Mouse (Mus musculus) liver, embryonic 16.5 days (tissue): ENCODE measurements around the gene Pnn. TPM values are rescaled to one million over a fixed set of nuclear protein-coding genes. Genes with fewer than 3 reads are reported as not detected.

Experiments used
- ATAC-seq: fragments of 200-750 bp; cut with Nextera tagmentation; 2 replicates; pipeline ENCODE4 v1.8.0; 2017; ENCODE audit warnings: low read depth, mild to moderate bottlenecking, moderate number of reproducible peaks, moderate library complexity
- H3K27ac ChIP-seq: fragments of 300-500 bp; sonication (generic); 2 replicates; pipeline ENCODE4 v1.5.1; 2014; ENCODE audit warnings: mild to moderate bottlenecking, low read length
- H3K27me3 ChIP-seq: fragments of 300-500 bp; sonication (generic); 2 replicates; pipeline ENCODE4 v1.6.1; 2014; ENCODE audit warnings: low read depth, low read length, mixed read lengths; ENCODE audit not compliant: control insufficient read depth, insufficient read depth
- H3K36me3 ChIP-seq: fragments of 300-500 bp; sonication (generic); 2 replicates; pipeline ENCODE4 v1.6.1; 2014; ENCODE audit warnings: mild to moderate bottlenecking; ENCODE audit not compliant: control insufficient read depth, insufficient read depth
- H3K4me1 ChIP-seq: fragments of 300-500 bp; sonication (generic); 2 replicates; pipeline ENCODE4 v1.6.1; 2014; ENCODE audit warnings: low read depth, low read length, mixed read lengths; ENCODE audit not compliant: control insufficient read depth
- H3K4me2 ChIP-seq: fragments of 300-500 bp; sonication (generic); 2 replicates; pipeline ENCODE4 v1.6.1; 2014; ENCODE audit warnings: low read depth, low read length, mixed read lengths
- H3K4me3 ChIP-seq: fragments of 300-500 bp; sonication (generic); 2 replicates; pipeline ENCODE4 v1.5.1; 2014; ENCODE audit warnings: low read depth, mild to moderate bottlenecking, low read length
- H3K9ac ChIP-seq: fragments of 300-500 bp; sonication (generic); 2 replicates; pipeline ENCODE4 v1.6.1; 2014; ENCODE audit warnings: low read depth, low read length
- H3K9me3 ChIP-seq: fragments of 300-500 bp; sonication (generic); replicated peaks from 2 replicates; pipeline ENCODE4 v1.6.1; 2016; ENCODE audit warnings: low read length; ENCODE audit not compliant: control insufficient read depth
- WGBS: fragments of 180-500 bp; shearing (Covaris S2); extraction: QIAGEN DNeasy Blood & Tissue Kit; methylation state at CpG from one replicate; pipeline ENCODE4 v1.1.7; 2014; ENCODE audit not compliant: insufficient replicate concordance; 5-methylcytosine and 5-hydroxymethylcytosine counted together
- polyA plus RNA-seq: library from polyadenylated mRNA; unstranded; fragments of >200 nt; fragmentation: Nextera tagmentation; extraction: Ambion mirVana; gene quantifications from 2 replicates; pipeline ENCODE4 v1.2.1, GENCODE M21; 2015

Gene Pnn
- polyA plus RNA-seq, 1 experiment from 2014 or later = 25.1 TPM

- no peak for ATAC-seq
- 40% methylated on average over 3 of the region's 3 CpGs for whole genome bisulfite sequencing
- H3K9ac ChIP-seq = peak overlapping the region; percentile 71
Observed at GRCm38 (mm10) chr12:59065776-59066175, 908 bp upstream of the Pnn start.

GRCm38 (mm10) chr12:59067095-59067494 is 411 bp downstream of the Pnn start:
- H3K4me1 ChIP-seq = peaks cover 10% of the 10 kb centered on the region
- no peaks in the 10 kb centered on the region for H3K27me3 ChIP-seq
- peak overlapping the region; percentile 98 for H3K9ac ChIP-seq
- peak overlapping the region; percentile 76 for H3K27ac ChIP-seq
- peak; percentile 15 for ATAC-seq
- H3K4me2 ChIP-seq = peak overlapping the region; percentile 92
- no peaks in the 10 kb centered on the region for H3K9me3 ChIP-seq
- under 1% methylated on average over 32 of the region's 41 CpGs for WGBS
- peaks cover 32% of the 10 kb centered on the region for H3K36me3 ChIP-seq
- peak overlapping the region; percentile 97 for H3K4me3 ChIP-seq

More at GRCm38 (mm10) chr12:59065776-59066175, 908 bp upstream of the Pnn start:
- peak overlapping the region; percentile 97 for H3K4me3 ChIP-seq
- H3K4me1 ChIP-seq = peaks cover 10% of the 10 kb centered on the region
- no peaks in the 10 kb centered on the region for H3K9me3 ChIP-seq
- H3K27me3 ChIP-seq = no peaks in the 10 kb centered on the region
- H3K4me2 ChIP-seq = peak overlapping the region; percentile 84
- H3K27ac ChIP-seq = peak overlapping the region; percentile 81
- H3K36me3 ChIP-seq = peaks cover 20% of the 10 kb centered on the region

GRCm38 (mm10) chr12:59068791-59069190 is 2.1 kb downstream of the Pnn start:
- Histone ChIP-seq H3K9ac (no peak overlapping the region), H3K4me2 (no peak overlapping the region), H3K4me3 (no peak overlapping the region), H3K9me3 (no peaks in the 10 kb centered on the region), H3K27me3 (no peaks in the 10 kb centered on the region), H3K27ac (no peak overlapping the region), H3K4me1 (peaks cover 10% of the 10 kb centered on the region), H3K36me3 (peaks cover 40% of the 10 kb centered on the region)
- WGBS = 85% methylated on average over 13 of the region's 13 CpGs
- ATAC-seq = no peak

- no peaks in the 10 kb centered on the region for H3K27me3 ChIP-seq
- no peak for ATAC-seq
- 86% methylated on average over 11 of the region's 11 CpGs for WGBS
- H3K27ac ChIP-seq = no peak overlapping the region
- H3K9me3 ChIP-seq = no peaks in the 10 kb centered on the region
- H3K4me3 ChIP-seq = no peak overlapping the region
- H3K4me1 ChIP-seq = peaks cover 4% of the 10 kb centered on the region
- no peak overlapping the region for H3K9ac ChIP-seq
- H3K4me2 ChIP-seq = no peak overlapping the region
- peaks cover 40% of the 10 kb centered on the region for H3K36me3 ChIP-seq
Observed at GRCm38 (mm10) chr12:59072286-59072685, 5.6 kb downstream of the Pnn start.

- 81% methylated on average over 3 of the region's 3 CpGs for WGBS
- H3K4me2 ChIP-seq = no peak overlapping the region
- no peaks in the 10 kb centered on the region for H3K9me3 ChIP-seq
- peaks cover 33% of the 10 kb centered on the region for H3K36me3 ChIP-seq
- H3K4me1 ChIP-seq = no peaks in the 10 kb centered on the region
- no peaks in the 10 kb centered on the region for H3K27me3 ChIP-seq
- H3K9ac ChIP-seq = no peak overlapping the region
- ATAC-seq = no peak
- H3K4me3 ChIP-seq = no peak overlapping the region
- H3K27ac ChIP-seq = no peak overlapping the region
Observed at GRCm38 (mm10) chr12:59074052-59074451, 7.4 kb downstream of the Pnn start.

GRCm38 (mm10) chr12:59076996-59077395 is 10.3 kb downstream of the Pnn start:
- peaks cover 9% of the 10 kb centered on the region for H3K36me3 ChIP-seq
- no peak for ATAC-seq
- WGBS = 70% methylated on average over 3 of the region's 3 CpGs
- no peaks in the 10 kb centered on the region for H3K4me1 ChIP-seq
- H3K4me3 ChIP-seq = no peak overlapping the region
- no peak overlapping the region for H3K27ac ChIP-seq
- H3K9ac ChIP-seq = no peak overlapping the region
- H3K9me3 ChIP-seq = no peaks in the 10 kb centered on the region
- no peaks in the 10 kb centered on the region for H3K27me3 ChIP-seq
- H3K4me2 ChIP-seq = no peak overlapping the region

- no peaks in the 10 kb centered on the region for H3K4me1 ChIP-seq
- peaks cover 2% of the 10 kb centered on the region; the same call in 1 of the 2 replicates for H3K36me3 ChIP-seq
- ATAC-seq = no peak
- no peaks in the 10 kb centered on the region for H3K27me3 ChIP-seq
- H3K9me3 ChIP-seq = no peaks in the 10 kb centered on the region
- no peak overlapping the region for H3K9ac ChIP-seq
- H3K4me2 ChIP-seq = no peak overlapping the region
- WGBS = 75% methylated on average over 3 of the region's 3 CpGs
- no peak overlapping the region for H3K27ac ChIP-seq
- H3K4me3 ChIP-seq = no peak overlapping the region
Observed at GRCm38 (mm10) chr12:59077883-59078282, 11.2 kb downstream of the Pnn start.

- WGBS = 75% methylated on average over 4 of the region's 4 CpGs
- Histone ChIP-seq H3K27me3 (no peaks in the 10 kb centered on the region), H3K9ac (no peak overlapping the region), H3K9me3 (no peaks in the 10 kb centered on the region), H3K36me3 (no peaks in the 10 kb centered on the region), H3K4me3 (no peak overlapping the region), H3K27ac (no peak overlapping the region), H3K4me2 (no peak overlapping the region), H3K4me1 (no peaks in the 10 kb centered on the region)
- ATAC-seq = no peak
Observed at GRCm38 (mm10) chr12:59080461-59080860, 13.8 kb downstream of the Pnn start.

- no peak for ATAC-seq
- WGBS = 52% methylated on average over 5 of the region's 5 CpGs
Observed at GRCm38 (mm10) chr12:59084446-59084845, 17.8 kb downstream of the Pnn start.

More at GRCm38 (mm10) chr12:59084446-59084845, 17.8 kb downstream of the Pnn start:
- Histone ChIP-seq H3K27me3 (no peaks in the 10 kb centered on the region), H3K36me3 (no peaks in the 10 kb centered on the region), H3K4me1 (no peaks in the 10 kb centered on the region), H3K4me2 (no peak overlapping the region), H3K9me3 (no peaks in the 10 kb centered on the region), H3K9ac (no peak overlapping the region), H3K4me3 (no peak overlapping the region), H3K27ac (no peak overlapping the region)
